Mouse (Mus musculus) heart, adult 2 months (tissue): ENCODE results near the gene Nudcd3. TPM values are rescaled to one million over a fixed set of nuclear protein-coding genes. Genes with fewer than 3 reads are reported as not detected.
A peak's percentile ranks its signal among the peaks of the same experiment; 100 is the strongest.

Experiments
- DNase-seq, 2 experiments: peaks; one replicate each; pipeline ENCODE4 v3.0.0; 2021
- H3K27ac ChIP-seq: fragments of 200-600 bp; 2 replicates; pipeline ENCODE4 v1.8.1; 2022
- H3K27me3 ChIP-seq: fragments of 200-500 bp; 2 replicates; pipeline ENCODE4 v1.6.1; 2012; ENCODE audit warnings: mild to moderate bottlenecking, low read length, inconsistent platforms, mixed read lengths; ENCODE audit not compliant: control insufficient read depth, insufficient read depth
- H3K36me3 ChIP-seq: fragments of 200-500 bp; 2 replicates; pipeline ENCODE4 v1.6.1; 2012; ENCODE audit warnings: low read length, inconsistent platforms; ENCODE audit not compliant: control insufficient read depth, insufficient read depth
- H3K4me1 ChIP-seq: fragments of 200-500 bp; 2 replicates; pipeline ENCODE4 v1.6.1; 2011; ENCODE audit warnings: low read length; ENCODE audit not compliant: control insufficient read depth, insufficient read depth
- H3K4me3 ChIP-seq: fragments of 200-600 bp; 2 replicates; pipeline ENCODE4 v1.8.1; 2022
- H3K79me2 ChIP-seq: fragments of 200-500 bp; replicated peaks from 2 replicates; pipeline ENCODE4 v1.6.1; 2012; ENCODE audit warnings: mild to moderate bottlenecking, inconsistent platforms, low read length, moderate library complexity, mixed read lengths; ENCODE audit not compliant: control insufficient read depth, insufficient read depth
- H3K9ac ChIP-seq: fragments of 200-500 bp; 2 replicates; pipeline ENCODE4 v1.6.1; 2012; ENCODE audit warnings: low read depth, mild to moderate bottlenecking, control low read depth, inconsistent platforms, low read length, mixed read lengths
- CTCF ChIP-seq: fragments of 200-600 bp; IDR thresholded peaks from 2 replicates; pipeline ENCODE4 v1.8.1; 2022; ENCODE audit warnings: antibody characterized with exemption, mild to moderate bottlenecking, moderate library complexity
- EP300 ChIP-seq: fragments of 200-500 bp; IDR thresholded peaks from 2 replicates; pipeline ENCODE4 v1.6.1; 2011; ENCODE audit warnings: low read depth, low read length, control low read depth; ENCODE audit not compliant: insufficient read depth
- POLR2A ChIP-seq: fragments of 200-500 bp; IDR thresholded peaks from 2 replicates; pipeline ENCODE4 v1.6.1; 2011; ENCODE audit warnings: mild to moderate bottlenecking, low read depth, low read length, control low read depth; ENCODE audit not compliant: insufficient read depth
- WGBS: fragments of 180-500 bp; shearing (Covaris S2); methylation state at CpG from one replicate; pipeline ENCODE4 v1.1.7; 2018; 5-methylcytosine and 5-hydroxymethylcytosine counted together
- intact Hi-C: fragments of 180-260 bp; cut with DNase I; formaldehyde crosslinking; loops from one replicate; pipeline ENCODE4 v1.15.1; 2025
- polyA plus RNA-seq: library from polyadenylated mRNA; depleted of rRNA; stranded (reverse); fragments of >200 nt; gene quantifications from 2 replicates; pipeline ENCODE4 v1.2.3, GENCODE M21; 2012
- total RNA-seq, 2 experiments: library from RNA; stranded (reverse); gene quantifications; 2 replicates each; pipeline ENCODE4 v1.2.3; 2021

The Nudcd3 gene
- total and polyA plus RNA-seq, 3 experiments = 50.4 to 65.4 (median 59.3) TPM

DNA sequence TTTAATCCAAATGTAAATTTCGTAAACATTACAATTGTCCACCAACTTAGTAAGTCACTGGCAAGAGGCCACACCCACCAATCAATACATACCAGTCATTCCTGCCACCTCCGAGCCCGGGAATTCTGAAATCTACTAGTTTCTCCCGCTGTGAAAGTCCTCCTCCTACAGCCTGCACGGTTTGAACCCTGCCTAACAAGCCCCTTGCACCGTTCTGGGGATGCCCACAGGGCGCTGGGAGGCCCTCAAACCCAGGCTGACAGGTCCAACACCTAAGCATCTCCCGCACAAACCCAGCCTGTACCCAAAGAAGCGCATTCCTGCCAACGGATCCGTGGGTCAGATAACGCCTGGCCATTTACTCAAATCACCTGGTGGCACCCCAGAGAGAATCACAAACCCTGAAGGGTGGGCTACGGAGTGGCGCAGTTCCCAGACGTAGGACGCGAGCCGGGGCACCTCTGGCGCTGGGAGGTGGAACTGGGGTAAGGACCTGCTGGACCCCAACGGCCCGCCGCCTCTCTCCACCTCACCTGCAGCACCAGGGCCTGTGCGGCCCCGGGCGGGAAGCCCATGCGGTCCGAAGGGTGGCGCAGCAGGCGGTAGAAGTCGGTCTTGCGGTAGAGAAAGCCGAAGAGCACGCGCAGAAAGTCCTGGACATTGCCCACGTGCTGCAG lies 667 bp downstream of the Nudcd3 start, which contains the start of gene A730071L15Rik:
Gene A730071L15Rik (plus strand): TSS at position 620 of the 677 bp plus-strand sequence.
- intact Hi-C loops = loop anchor here (2.0 kb wide), 1 partner anchor 69 kb away; no protein-coding TSS in a partner anchor
- H3K4me3 ChIP-seq = peak within 1 kb of the TSS; percentile 97
- peak within 1 kb of the TSS; percentile 97 for H3K27ac ChIP-seq
- peak; percentile 28 for TF ChIP-seq CTCF
- TF ChIP-seq POLR2A = no peak
- peaks cover 3% of the 10 kb centered on the region; the same call in 1 of the 2 replicates for H3K36me3 ChIP-seq
- 1% methylated on average over 35 of the region's 35 CpGs for WGBS
- H3K4me1 ChIP-seq = peaks cover 5% of the 10 kb centered on the region
- peaks cover 6% of the 10 kb centered on the region for H3K79me2 ChIP-seq
- H3K9ac ChIP-seq = peak within 1 kb of the TSS; percentile 82
- peak in 1 of 2 experiments; percentile 6 for DNase-seq
- H3K27me3 ChIP-seq = no peaks in the 10 kb centered on the region

DNA sequence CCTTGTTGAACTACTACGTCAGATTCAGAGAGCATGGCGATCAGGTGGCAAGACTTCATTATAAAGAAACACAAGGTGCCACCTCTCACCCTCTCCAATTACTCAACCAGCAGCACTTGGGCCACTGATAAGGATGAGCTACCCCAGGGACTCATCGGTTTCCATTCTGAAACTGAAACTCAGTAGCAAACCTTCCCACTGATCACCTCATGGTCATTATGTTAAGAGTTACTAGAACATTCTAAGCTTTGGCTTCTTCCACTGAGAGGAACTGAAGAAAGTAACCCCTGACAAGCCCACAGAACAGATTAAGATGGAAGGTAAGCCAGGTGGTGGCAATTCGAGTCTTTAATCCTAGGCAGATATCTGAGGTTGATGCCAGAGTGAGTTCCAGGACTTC lies 1.8 kb downstream of the Nudcd3 start:
- no peak for TF ChIP-seq CTCF
- no peak for TF ChIP-seq EP300
- TF ChIP-seq POLR2A = no peak
- Histone ChIP-seq H3K27ac (no peak overlapping the region), H3K79me2 (peaks cover 6% of the 10 kb centered on the region), H3K4me3 (no peak overlapping the region), H3K9ac (no peak overlapping the region), H3K27me3 (no peaks in the 10 kb centered on the region), H3K36me3 (peaks cover 3% of the 10 kb centered on the region; the same call in 1 of the 2 replicates), H3K4me1 (peaks cover 5% of the 10 kb centered on the region)
- DNase-seq = no peak
- intact Hi-C loops = no loop called here
- WGBS = 74% methylated on average over 4 of the region's 4 CpGs

DNA sequence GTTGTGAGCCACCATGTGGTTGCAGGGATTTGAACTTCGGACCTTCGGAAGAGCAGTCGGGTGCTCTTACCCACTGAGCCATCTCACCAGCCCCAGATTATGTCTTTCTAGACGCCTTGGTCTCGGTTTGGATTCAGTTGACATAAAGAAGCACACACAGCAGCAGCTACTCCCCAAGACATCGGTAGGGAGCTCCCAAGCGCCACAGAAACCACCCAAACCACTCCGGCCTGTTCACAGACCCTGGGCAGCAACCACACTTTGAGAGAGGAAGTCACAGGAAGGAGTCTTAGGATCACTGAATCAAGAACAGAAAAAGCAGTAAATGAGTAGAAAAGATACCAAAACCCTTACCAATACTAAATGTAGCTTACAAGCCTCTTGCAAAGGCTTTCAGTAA lies 3.4 kb downstream of the Nudcd3 start:
- Histone ChIP-seq H3K36me3 (peaks cover 3% of the 10 kb centered on the region), H3K9ac (no peak overlapping the region), H3K79me2 (peaks cover 6% of the 10 kb centered on the region), H3K4me3 (no peak overlapping the region), H3K4me1 (peaks cover 5% of the 10 kb centered on the region), H3K27ac (no peak overlapping the region), H3K27me3 (no peaks in the 10 kb centered on the region)
- 95% methylated on average over 8 of the region's 8 CpGs for WGBS
- intact Hi-C loops = no loop called here
- no peak for TF ChIP-seq CTCF
- no peak for TF ChIP-seq POLR2A
- no peak for TF ChIP-seq EP300
- no peak for DNase-seq

DNA sequence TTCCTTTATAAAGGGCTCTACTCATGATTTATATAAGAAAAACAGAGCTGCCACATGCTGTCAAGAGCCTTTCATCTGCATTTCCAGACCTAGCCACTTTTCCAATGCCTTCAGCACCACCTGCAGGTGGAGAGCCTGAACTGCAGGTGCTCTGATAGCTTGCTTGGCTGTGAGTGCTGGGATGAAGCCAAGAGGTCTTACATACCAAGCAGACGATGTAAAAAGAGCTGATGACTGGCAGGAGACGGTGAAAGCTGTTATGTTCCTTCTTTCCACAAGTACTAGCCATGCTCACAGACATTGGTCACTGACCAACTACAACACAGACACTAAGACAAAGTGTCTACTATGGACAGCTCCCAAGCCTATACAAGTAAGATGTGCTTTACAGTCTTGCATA lies 12.3 kb downstream of the Nudcd3 start:
- peaks cover 8% of the 10 kb centered on the region for H3K4me1 ChIP-seq
- WGBS = 4% methylated on average over 2 of the region's 2 CpGs
- no peak overlapping the region for H3K4me3 ChIP-seq
- no peaks in the 10 kb centered on the region for H3K27me3 ChIP-seq
- intact Hi-C loops = loop anchor here (1.0 to 5.0 kb wide), 2 partner anchors 76 to 192 kb away; no protein-coding TSS in a partner anchor
- H3K9ac ChIP-seq = no peak overlapping the region
- peaks cover 10% of the 10 kb centered on the region for H3K36me3 ChIP-seq
- peak; percentile 87 to 88 for DNase-seq
- H3K27ac ChIP-seq = no peak overlapping the region
- H3K79me2 ChIP-seq = peaks cover 10% of the 10 kb centered on the region
- TF ChIP-seq EP300 (peak; percentile 99), CTCF (no peak)

DNA sequence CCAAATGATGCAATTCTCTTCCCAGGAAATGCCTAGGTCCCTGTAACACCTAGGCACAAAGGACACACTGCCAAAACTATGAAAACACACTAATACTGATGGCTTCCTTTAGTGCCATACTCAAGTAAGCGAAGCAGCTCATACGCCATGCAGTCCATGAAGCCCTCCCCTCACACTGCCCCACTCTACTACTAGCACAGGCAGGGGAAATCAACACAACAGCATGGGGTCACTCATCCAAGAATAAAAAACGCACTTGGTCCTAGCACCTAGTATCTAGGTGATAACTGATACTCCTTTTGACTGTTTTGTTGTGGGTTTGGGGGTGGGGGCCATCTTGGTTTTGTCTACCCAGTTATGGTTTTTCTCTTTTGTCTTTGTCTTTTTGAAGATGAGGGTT lies 12.8 kb downstream of the Nudcd3 start:
- 82% methylated on average over 3 of the region's 3 CpGs for WGBS
- Histone ChIP-seq H3K9ac (no peak overlapping the region), H3K79me2 (peaks cover 12% of the 10 kb centered on the region), H3K27ac (no peak overlapping the region), H3K27me3 (no peaks in the 10 kb centered on the region), H3K4me3 (no peak overlapping the region), H3K36me3 (peaks cover 10% of the 10 kb centered on the region), H3K4me1 (peaks cover 10% of the 10 kb centered on the region)
- intact Hi-C loops = loop anchor here (1.0 to 5.0 kb wide), 2 partner anchors 75 to 191 kb away; no protein-coding TSS in a partner anchor
- TF ChIP-seq EP300 = no peak
- TF ChIP-seq CTCF = no peak
- no peak for TF ChIP-seq POLR2A
- DNase-seq = no peak

DNA sequence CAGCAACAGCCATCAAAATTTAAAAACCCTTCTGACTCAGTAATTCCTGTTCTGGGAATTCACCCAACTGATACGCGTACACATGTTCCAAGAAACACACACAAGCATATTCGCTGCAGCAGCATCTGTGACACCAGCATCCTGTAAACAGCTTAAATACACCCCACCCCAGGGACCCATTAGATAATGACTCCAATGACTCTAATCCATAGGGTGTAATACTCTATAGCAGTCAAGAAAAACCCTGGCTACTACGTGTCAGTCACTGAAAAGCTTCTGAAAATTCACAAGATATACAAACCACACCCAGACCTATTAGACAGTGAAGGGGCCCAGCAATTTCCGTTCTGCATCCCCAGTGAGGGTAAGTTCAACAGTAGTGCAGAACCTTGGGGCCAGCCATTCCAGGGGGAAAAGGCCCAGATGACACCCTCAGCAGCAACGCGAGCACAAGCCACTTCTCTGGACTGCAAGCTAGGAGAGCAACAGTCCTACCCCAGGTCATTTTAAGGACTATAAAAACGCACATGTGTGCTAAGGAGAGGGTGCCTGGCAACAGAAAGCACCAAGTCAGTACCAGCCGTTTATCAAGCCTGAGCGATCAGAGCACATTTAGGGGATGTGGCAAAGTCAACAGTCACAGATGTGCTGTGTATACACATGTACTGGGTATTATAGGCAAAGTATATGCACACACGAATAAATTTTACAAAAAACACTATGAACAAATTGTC lies 15.8 kb downstream of the Nudcd3 start:
- DNase-seq = peak in 1 of 2 experiments; percentile 17
- peak overlapping the region; percentile 30; the same call in 1 of the 2 replicates for H3K9ac ChIP-seq
- H3K36me3 ChIP-seq = peaks cover 10% of the 10 kb centered on the region
- 27% methylated on average over 11 of the region's 11 CpGs for WGBS
- no peaks in the 10 kb centered on the region for H3K27me3 ChIP-seq
- H3K4me3 ChIP-seq = no peak overlapping the region
- no peak overlapping the region; the same call in 1 of the 2 replicates for H3K27ac ChIP-seq
- intact Hi-C loops = no loop called here
- H3K79me2 ChIP-seq = peaks cover 10% of the 10 kb centered on the region
- peaks cover 13% of the 10 kb centered on the region for H3K4me1 ChIP-seq
- TF ChIP-seq POLR2A (no peak), CTCF (no peak), EP300 (no peak)
